Mouse (Mus musculus): ENCODE data around the gene Pprc1. TPM values are rescaled to one million over a fixed set of nuclear protein-coding genes. Genes with fewer than 3 reads are reported as not detected.

The Pprc1 gene
- total and polyA plus RNA-seq, 3 experiments, result 27.8 to 135 (median 39.3) TPM

DNA sequence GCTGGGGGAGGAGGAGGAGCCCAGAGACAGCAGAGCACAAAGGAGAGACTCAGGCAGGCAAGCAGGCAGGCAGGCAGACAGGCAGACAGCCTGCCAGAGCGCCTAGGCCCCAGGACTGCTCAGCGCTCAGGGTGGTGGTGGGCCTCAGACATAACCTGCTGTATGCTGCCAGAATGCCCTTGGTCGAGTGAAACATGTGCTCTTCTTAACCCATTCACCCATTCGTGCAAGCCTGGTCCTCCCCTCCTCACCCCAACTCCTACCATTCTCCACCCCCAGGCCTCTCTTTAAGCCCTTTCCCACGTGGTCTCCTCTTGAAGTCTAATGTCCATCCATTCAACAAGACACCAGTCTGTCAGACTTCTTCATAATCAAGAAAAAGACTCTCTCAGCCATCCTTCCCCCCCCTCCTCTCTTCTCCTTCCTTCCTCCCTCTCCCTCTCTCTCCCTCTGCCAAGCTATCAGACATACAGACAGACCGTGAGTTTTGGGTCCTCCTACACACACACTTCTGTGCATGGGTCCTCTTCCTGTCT, 2.1 kb upstream of the Pprc1 start:
- H3K4me3 ChIP-seq (ENCODE audit: control insufficient read depth in 1 of 2, insufficient read depth in 1 of 2, low read depth in 2 of 2, low read length in 2 of 2), result peak overlapping the region; percentile 15 to 24
- no peaks in the 10 kb centered on the region for H3K27me3 ChIP-seq (ENCODE audit: control insufficient read depth in 1 of 2, insufficient read depth in 2 of 2, low read length in 2 of 2)
- H3K27ac ChIP-seq (ENCODE audit: control insufficient read depth, low read depth, low read length), result peak overlapping the region; percentile 81
- H3K79me2 ChIP-seq (ENCODE audit: control insufficient read depth, insufficient read depth, low read length, poor library complexity), result peaks cover 73% of the 10 kb centered on the region
- DNase-seq (ENCODE audit: low read depth, low spot score), result peak; percentile 84
- H3K4me1 ChIP-seq (ENCODE audit: control insufficient read depth in 1 of 2, insufficient read depth in 2 of 2, low read length in 2 of 2), result peaks cover 25 to 43% of the 10 kb centered on the region in 2 experiments
- peaks cover 0 to 34% of the 10 kb centered on the region in 2 experiments; a peak in 2 of 4 replicates for H3K36me3 ChIP-seq (ENCODE audit: control insufficient read depth in 1 of 2, insufficient read depth in 2 of 2, low read length in 2 of 2)
- no peaks in the 10 kb centered on the region for H3K9me3 ChIP-seq (replicated peaks; ENCODE audit: insufficient read depth, low read length)
- H3K9ac ChIP-seq (ENCODE audit: control insufficient read depth, low read depth, low read length, poor library complexity, severe bottlenecking), result peak overlapping the region; percentile 62
- peak; percentile 10; the same call in 1 of the 2 replicates for TF ChIP-seq RCOR1 (IDR thresholded peaks at IDR 0.05; ENCODE audit: low read depth, low read length)
- TF ChIP-seq POLR2AphosphoS2 (IDR thresholded peaks at IDR 0.05; ENCODE audit: low read length), result no peak
- TF ChIP-seq MAX (IDR thresholded peaks at IDR 0.05; ENCODE audit: low read length), result peak; percentile 79
- TF ChIP-seq TCF12 (IDR thresholded peaks at IDR 0.05; ENCODE audit: low read depth, low read length), result no peak
- no peak for TF ChIP-seq POLR2AphosphoS5 (IDR thresholded peaks at IDR 0.05; ENCODE audit: borderline replicate concordance, low read depth, low read length)
- no peak for TF ChIP-seq ELF1 (IDR thresholded peaks at IDR 0.05; ENCODE audit: low read depth, low read length)
- TF ChIP-seq MAZ (IDR thresholded peaks at IDR 0.05; ENCODE audit: low read depth, low read length), result peak; percentile 55; the same call in 1 of the 2 replicates
- TF ChIP-seq HCFC1 (IDR thresholded peaks at IDR 0.05; ENCODE audit: low read depth, low read length), result no peak; the same call in 1 of the 2 replicates
- no peak; the same call in 1 of the 2 replicates for TF ChIP-seq SIN3A (IDR thresholded peaks at IDR 0.05; ENCODE audit: low read length)
- no peak for TF ChIP-seq E2F4 (IDR thresholded peaks at IDR 0.05; ENCODE audit: borderline replicate concordance, low read depth, low read length)
- TF ChIP-seq RAD21 (IDR thresholded peaks at IDR 0.05; ENCODE audit: low read depth, low read length), result no peak
- TF ChIP-seq BHLHE40 (IDR thresholded peaks at IDR 0.05; ENCODE audit: borderline replicate concordance, low read depth, low read length), result no peak
- TF ChIP-seq ZNF384 (IDR thresholded peaks at IDR 0.05; ENCODE audit: low read depth, low read length), result no peak
- peak in 1 of 2 experiments; percentile 48; a peak in 2 of 4 replicates for TF ChIP-seq EP300 (IDR thresholded peaks at IDR 0.05; ENCODE audit: low read depth in 1 of 2, low read length in 2 of 2)
- TF ChIP-seq TAL1 (IDR thresholded peaks at IDR 0.05; ENCODE audit: low read length), result no peak
- no peak for TF ChIP-seq JUND (IDR thresholded peaks at IDR 0.05; ENCODE audit: low read depth, low read length)
- peak; percentile 46; the same call in 1 of the 2 replicates for TF ChIP-seq NELFE (IDR thresholded peaks at IDR 0.05; ENCODE audit: low read depth, low read length)
- no peak for TF ChIP-seq MAFK (IDR thresholded peaks at IDR 0.05; ENCODE audit: borderline replicate concordance, low read depth, low read length)
- TF ChIP-seq CTCF (IDR thresholded peaks at IDR 0.05 in 2 of 3, conservative IDR thresholded peaks at IDR 0.05 in 1 of 3; ENCODE audit: control insufficient read depth in 1 of 3, insufficient read depth in 1 of 3, low read depth in 2 of 3, low read length in 3 of 3, poor library complexity in 1 of 3, severe bottlenecking in 1 of 3), result no peak
- no peak for TF ChIP-seq CHD2 (IDR thresholded peaks at IDR 0.05; ENCODE audit: low read length)
- no peak for TF ChIP-seq NRF1 (IDR thresholded peaks at IDR 0.05; ENCODE audit: insufficient read depth, low read depth, low read length, poor library complexity, severe bottlenecking)
- TF ChIP-seq MYC (IDR thresholded peaks at IDR 0.05; ENCODE audit: low read depth, low read length), result peak; percentile 96
- TF ChIP-seq GABPA (IDR thresholded peaks at IDR 0.05; ENCODE audit: low read depth, low read length), result no peak
- TF ChIP-seq UBTF (IDR thresholded peaks at IDR 0.05; ENCODE audit: borderline replicate concordance, insufficient read depth, low read depth, low read length), result no peak
- TF ChIP-seq POLR2A (IDR thresholded peaks at IDR 0.05; ENCODE audit: control insufficient read depth in 1 of 2, insufficient read depth in 1 of 2, low read depth in 1 of 2, low read length in 2 of 2, poor library complexity in 1 of 2), result peak; percentile 30 to 66; a peak in 2 of 4 replicates
- TF ChIP-seq TBP (IDR thresholded peaks at IDR 0.05; ENCODE audit: low read depth, low read length), result peak; percentile 66; the same call in 1 of the 2 replicates
- peak; percentile 32; the same call in 1 of the 2 replicates for TF ChIP-seq ETS1 (IDR thresholded peaks at IDR 0.05; ENCODE audit: low read depth, low read length)
- TF ChIP-seq CHD1 (IDR thresholded peaks at IDR 0.05; ENCODE audit: low read depth, low read length), result no peak
- TF ChIP-seq GATA1 (IDR thresholded peaks at IDR 0.05; ENCODE audit: low read depth, low read length), result no peak
- TF ChIP-seq SMC3 (IDR thresholded peaks at IDR 0.05; ENCODE audit: low read depth, low read length), result no peak
- peak; percentile 14; the same call in 1 of the 2 replicates for TF ChIP-seq USF1 (IDR thresholded peaks at IDR 0.05; ENCODE audit: low read depth, low read length)
- TF ChIP-seq MXI1 (IDR thresholded peaks at IDR 0.05; ENCODE audit: low read depth, low read length), result peak; percentile 16
- no peak for TF ChIP-seq MEF2A (IDR thresholded peaks at IDR 0.05; ENCODE audit: extremely low read depth, insufficient replicate concordance, low read depth, low read length, poor library complexity, severe bottlenecking)
- TF ChIP-seq USF2 (IDR thresholded peaks at IDR 0.05; ENCODE audit: borderline replicate concordance in 1 of 2, insufficient read depth in 1 of 2, low read depth in 1 of 2, low read length in 2 of 2), result no peak
- TF ChIP-seq ZMIZ1 (IDR thresholded peaks at IDR 0.05; ENCODE audit: low read depth, low read length), result no peak
- TF ChIP-seq KAT2A (conservative IDR thresholded peaks at IDR 0.05; ENCODE audit: low read depth, low read length), result no peak
- no peak for TF ChIP-seq ZC3H11A (IDR thresholded peaks at IDR 0.05; ENCODE audit: low read depth, low read length)
